Mouse (Mus musculus) CH12.LX (cell line): Measurements from ENCODE around the gene S1pr3. TPM values are rescaled to one million over a fixed set of nuclear protein-coding genes. Genes with fewer than 3 reads are reported as not detected.
A peak's percentile ranks its signal among the peaks of the same experiment; 100 is the strongest.

ENCODE experiments used
- DNase-seq: peaks from one replicate; pipeline ENCODE4 v3.0.0-alpha.2; 2013; ENCODE audit errors: extremely low read depth
- H3K27ac ChIP-seq: 2 replicates; pipeline ENCODE4 v1.5.1; 2012; ENCODE audit warnings: low read depth, mild to moderate bottlenecking, control low read depth, moderate library complexity; ENCODE audit not compliant: insufficient read depth
- H3K27me3 ChIP-seq: replicated peaks from 2 replicates; pipeline ENCODE3; 2012; ENCODE audit warnings: inconsistent platforms
- H3K36me3 ChIP-seq, 2 experiments: replicated peaks in 1 of 2; 2 replicates each; pipeline versions ENCODE3 to v1.6.1; 2012; ENCODE audit warnings: inconsistent platforms in 1 of 2, low read length in 1 of 2, mild to moderate bottlenecking in 1 of 2, mixed read lengths in 1 of 2, moderate library complexity in 1 of 2; ENCODE audit not compliant: control insufficient read depth in 1 of 2, insufficient read depth in 1 of 2
- H3K4me1 ChIP-seq, 2 experiments: 2 replicates each; pipeline ENCODE4 v1.6.1; 2012; ENCODE audit warnings: inconsistent platforms in 1 of 2, moderate library complexity in 1 of 2; ENCODE audit not compliant: insufficient read depth in 2 of 2, control insufficient read depth in 1 of 2
- H3K4me2 ChIP-seq: 2 replicates; pipeline ENCODE4 v1.6.1; 2012; ENCODE audit warnings: low read depth, mild to moderate bottlenecking, control low read depth; ENCODE audit not compliant: poor library complexity, insufficient read depth, severe bottlenecking
- H3K4me3 ChIP-seq, 3 experiments: fragments of 150-350 bp in 1 of 3; sonication (generic) in 1 of 3; replicated peaks in 1 of 3; 2 replicates each; pipeline versions ENCODE3 to v1.5.1; 2011 to 2012; ENCODE audit warnings: low read depth in 2 of 3, low read length in 2 of 3, mild to moderate bottlenecking in 2 of 3, moderate library complexity in 2 of 3, control low read depth in 1 of 3, improper control_type of control experiment in 1 of 3, inconsistent platforms in 1 of 3, mixed read lengths in 1 of 3; ENCODE audit not compliant: poor library complexity in 1 of 3
- H3K79me2 ChIP-seq: replicated peaks from 2 replicates; pipeline ENCODE4 v1.6.1; 2012; ENCODE audit warnings: mild to moderate bottlenecking, moderate library complexity; ENCODE audit not compliant: control insufficient read depth, poor library complexity, insufficient read depth, severe bottlenecking; ENCODE audit errors: extremely low read depth
- H3K9ac ChIP-seq: 2 replicates; pipeline ENCODE4 v1.6.1; 2012; ENCODE audit warnings: low read depth, mild to moderate bottlenecking, control low read depth, moderate library complexity; ENCODE audit not compliant: insufficient read depth
- H3K9me3 ChIP-seq: replicated peaks from 2 replicates; pipeline ENCODE3; 2012; ENCODE audit warnings: low read length, inconsistent platforms, mixed read lengths
- BHLHE40 ChIP-seq: IDR thresholded peaks from 2 replicates; pipeline ENCODE4 v1.6.1; 2011; ENCODE audit warnings: mild to moderate bottlenecking, low read depth, low read length, improper control_type of control experiment
- CHD1 ChIP-seq: IDR thresholded peaks from 2 replicates; pipeline ENCODE4 v1.6.1; 2012; ENCODE audit warnings: low read depth, low read length, improper control_type of control experiment, inconsistent platforms
- CTCF ChIP-seq, 2 experiments: IDR thresholded peaks in 1 of 2; conservative IDR thresholded peaks in 1 of 2; 2 replicates each; pipeline ENCODE4 v1.5.1; 2011 to 2012; ENCODE audit warnings: low read depth in 2 of 2, low read length in 2 of 2, improper control_type of control experiment in 1 of 2, inconsistent platforms in 1 of 2, mild to moderate bottlenecking in 1 of 2, moderate library complexity in 1 of 2
- E2F4 ChIP-seq: IDR thresholded peaks from 2 replicates; pipeline ENCODE4 v1.6.1; 2011; ENCODE audit warnings: low read depth, low read length, improper control_type of control experiment; ENCODE audit not compliant: insufficient replicate concordance
- ELF1 ChIP-seq: IDR thresholded peaks from 2 replicates; pipeline ENCODE4 v1.6.1; 2014; ENCODE audit warnings: low read depth, mild to moderate bottlenecking, inconsistent platforms, low read length, improper control_type of control experiment
- EP300 ChIP-seq: IDR thresholded peaks from 2 replicates; pipeline ENCODE4 v1.6.1; 2011; ENCODE audit warnings: low read length, improper control_type of control experiment
- ETS1 ChIP-seq: conservative IDR thresholded peaks from 2 replicates; pipeline ENCODE4 v1.6.1; 2012; ENCODE audit warnings: low read depth, mild to moderate bottlenecking, inconsistent platforms, low read length, improper control_type of control experiment, moderate library complexity
- IRF4 ChIP-seq: IDR thresholded peaks from 2 replicates; pipeline ENCODE4 v1.6.1; 2014; ENCODE audit warnings: low read depth, mild to moderate bottlenecking, inconsistent platforms, low read length, improper control_type of control experiment
- JUND ChIP-seq: conservative IDR thresholded peaks from 2 replicates; pipeline ENCODE4 v1.6.1; 2011; ENCODE audit warnings: low read depth, low read length, improper control_type of control experiment
- MAFK ChIP-seq: IDR thresholded peaks from 2 replicates; pipeline ENCODE4 v1.6.1; 2011; ENCODE audit warnings: low read length, improper control_type of control experiment; ENCODE audit not compliant: insufficient replicate concordance
- MAX ChIP-seq: IDR thresholded peaks from 2 replicates; pipeline ENCODE4 v1.6.1; 2011; ENCODE audit warnings: low read length, improper control_type of control experiment
- MEF2A ChIP-seq: IDR thresholded peaks from 2 replicates; pipeline ENCODE4 v1.6.1; 2014; ENCODE audit warnings: low read depth, mild to moderate bottlenecking, inconsistent platforms, low read length, improper control_type of control experiment, borderline replicate concordance
- MXI1 ChIP-seq: IDR thresholded peaks from 2 replicates; pipeline ENCODE4 v1.6.1; 2011; ENCODE audit warnings: mild to moderate bottlenecking, low read depth, low read length, improper control_type of control experiment
- MYC ChIP-seq: IDR thresholded peaks from 2 replicates; pipeline ENCODE4 v1.6.1; 2011; ENCODE audit warnings: low read depth, mild to moderate bottlenecking, improper control_type of control experiment, low read length
- NELFE ChIP-seq: IDR thresholded peaks from 2 replicates; pipeline ENCODE4 v1.6.1; 2011; ENCODE audit warnings: low read depth, low read length, improper control_type of control experiment
- POLR2A ChIP-seq: IDR thresholded peaks from 2 replicates; pipeline ENCODE4 v1.6.1; 2011; ENCODE audit warnings: low read depth, mild to moderate bottlenecking, improper control_type of control experiment, low read length
- RAD21 ChIP-seq: IDR thresholded peaks from 2 replicates; pipeline ENCODE4 v1.6.1; 2011; ENCODE audit warnings: low read depth, mild to moderate bottlenecking, low read length, improper control_type of control experiment, moderate library complexity
- SIN3A ChIP-seq: IDR thresholded peaks from 2 replicates; pipeline ENCODE4 v1.6.1; 2012; ENCODE audit warnings: low read length, improper control_type of control experiment, inconsistent platforms
- TBP ChIP-seq: conservative IDR thresholded peaks from 2 replicates; pipeline ENCODE4 v1.6.1; 2011; ENCODE audit warnings: low read depth, low read length, improper control_type of control experiment
- TCF12 ChIP-seq: IDR thresholded peaks from 2 replicates; pipeline ENCODE4 v1.6.1; 2014; ENCODE audit warnings: low read depth, mild to moderate bottlenecking, inconsistent platforms, low read length, improper control_type of control experiment
- dilution Hi-C: fragments of 300-500 bp; cut with MboI; formaldehyde crosslinking; loops from 2 replicates; pipeline ENCODE4 v1.14.3; 2020; ENCODE audit warnings: low sequenced_read_pairs; ENCODE audit not compliant: extremely low pct_unique_long_range_greater_than_20kb, extremely low pct_ligation_motif_present
- in situ Hi-C: fragments of 300-500 bp; cut with MboI; formaldehyde crosslinking; loops from 3 replicates; pipeline ENCODE4 v1.14.3; 2019; ENCODE audit warnings: low sequenced_read_pairs, low pct_ligation_motif_present, low pct_unique_long_range_greater_than_20kb, mixed read lengths
- polyA plus RNA-seq: library from polyadenylated mRNA; unstranded; fragments of >175 nt; gene quantifications from 2 replicates; pipeline ENCODE4 v1.2.1, GENCODE M21; 2012; ENCODE audit warnings: low read depth; ENCODE audit not compliant: insufficient read length
- total RNA-seq, 2 experiments: library from RNA; depleted of rRNA; stranded (reverse); fragments of 300-350 nt in 1 of 2; fragments of >200 nt in 1 of 2; gene quantifications; 2 replicates each; pipeline ENCODE4 v1.2.3; 2012 to 2014

The S1pr3 gene
- total and polyA plus RNA-seq, 3 experiments, result 7.5 to 33.4 (median 8.6) TPM

DNA sequence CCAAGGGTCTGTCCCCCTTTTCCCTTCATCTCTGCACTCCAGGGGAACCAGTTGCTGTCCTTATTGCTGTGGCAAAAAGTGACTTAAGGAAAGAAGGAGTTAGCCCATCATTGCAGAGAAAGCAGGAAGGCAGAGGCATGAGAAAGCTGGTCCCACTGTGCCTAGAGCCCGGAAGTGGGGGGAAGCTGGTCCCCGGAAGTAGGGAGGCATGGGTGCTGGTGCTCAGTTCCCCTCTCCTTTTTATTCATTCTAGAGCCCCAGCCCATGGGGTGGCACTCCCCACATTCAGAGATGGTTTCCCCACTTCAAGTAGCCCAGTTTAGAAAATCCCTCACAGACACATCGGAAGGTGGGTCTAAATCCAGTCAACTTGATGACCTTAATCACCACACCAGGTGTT is 8.9 kb upstream of the S1pr3 start:
- no peaks in the 10 kb centered on the region for H3K27me3 ChIP-seq
- H3K4me3 ChIP-seq, result peak overlapping the region in 2 of 3 experiments; percentile 25 to 41
- peak overlapping the region; percentile 67 for H3K9ac ChIP-seq
- no peak for DNase-seq
- no peaks in the 10 kb centered on the region for H3K79me2 ChIP-seq
- peaks cover 28 to 71% of the 10 kb centered on the region in 2 experiments for H3K4me1 ChIP-seq
- in situ Hi-C loops, result no loop called here
- peak overlapping the region; percentile 96 for H3K27ac ChIP-seq
- H3K4me2 ChIP-seq, result peak overlapping the region; percentile 34
- H3K9me3 ChIP-seq, result peaks cover 15% of the 10 kb centered on the region
- TF ChIP-seq EP300 (peak; percentile 10; the same call in 1 of the 2 replicates), MAX (0 out of 2 replicates have a peak, but pooled peaks have one; percentile 11), MEF2A (0 out of 2 replicates have a peak, but pooled peaks have one; percentile 24), CHD1 (no peak), TCF12 (0 out of 2 replicates have a peak, but pooled peaks have one; percentile 39), IRF4 (peak; percentile 57), ELF1 (peak; percentile 83), NELFE (no peak), BHLHE40 (peak; percentile 36), POLR2A (no peak)
- H3K36me3 ChIP-seq, result no peaks in the 10 kb centered on the region
- dilution Hi-C loops, result no loop called here

DNA sequence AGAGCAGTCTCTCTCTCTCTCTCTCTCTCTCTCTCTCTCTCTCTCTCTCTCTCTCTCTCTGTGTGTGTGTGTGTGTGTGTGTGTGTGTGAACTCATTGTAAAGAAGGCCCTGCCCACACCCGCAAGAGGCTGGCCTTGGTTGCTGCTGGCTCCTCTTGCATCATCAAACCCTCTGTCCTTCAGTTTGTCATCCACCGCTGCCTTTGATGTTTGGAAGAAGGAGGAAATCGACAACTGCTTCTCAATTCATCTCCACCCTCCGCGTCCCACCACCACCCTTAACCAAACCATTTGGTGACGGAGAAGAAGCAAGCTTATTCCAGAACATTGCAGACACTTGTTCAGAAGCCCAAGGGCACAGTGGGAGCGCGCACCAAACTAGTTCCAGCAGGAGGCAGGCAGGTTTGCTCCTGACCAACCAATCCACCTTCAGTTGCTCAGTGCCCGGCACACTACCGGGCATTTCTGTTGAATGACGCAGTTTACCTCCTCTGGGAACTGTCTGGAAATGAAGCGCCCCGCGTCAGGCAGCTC is 8.2 kb upstream of the S1pr3 start:
- Histone ChIP-seq H3K79me2 (no peaks in the 10 kb centered on the region), H3K9me3 (peaks cover 10% of the 10 kb centered on the region), H3K4me1 (peaks cover 32 to 78% of the 10 kb centered on the region in 2 experiments), H3K9ac (peak overlapping the region; percentile 79), H3K4me2 (peak overlapping the region; percentile 78), H3K4me3 (peak overlapping the region; percentile 20 to 50 (median 43)), H3K36me3 (peaks cover 0 to under 1% of the 10 kb centered on the region in 2 experiments), H3K27ac (peak overlapping the region; percentile 96), H3K27me3 (no peaks in the 10 kb centered on the region)
- DNase-seq, result peak; percentile 79
- in situ Hi-C loops, result no loop called here
- dilution Hi-C loops, result no loop called here
- no peak for TF ChIP-seq MAFK
- peak; percentile 26; the same call in 1 of the 2 replicates for TF ChIP-seq MYC
- TF ChIP-seq NELFE, result peak; percentile 49; the same call in 1 of the 2 replicates
- TF ChIP-seq CTCF (conservative IDR thresholded peaks at IDR 0.05 in 1 of 2, IDR thresholded peaks at IDR 0.05 in 1 of 2; ENCODE audit: low read depth in 2 of 2, low read length in 2 of 2), result no peak
- peak; percentile 61 for TF ChIP-seq SIN3A
- peak; percentile 30; the same call in 1 of the 2 replicates for TF ChIP-seq MXI1
- TF ChIP-seq JUND, result peak; percentile 73
- peak; percentile 63 for TF ChIP-seq IRF4
- TF ChIP-seq CHD1, result peak; percentile 88; the same call in 1 of the 2 replicates
- TF ChIP-seq E2F4, result no peak
- TF ChIP-seq RAD21, result no peak
- TF ChIP-seq ETS1, result peak; percentile 71
- peak; percentile 62; the same call in 1 of the 2 replicates for TF ChIP-seq TCF12
- TF ChIP-seq TBP, result 0 out of 2 replicates have a peak, but pooled peaks have one; percentile 36
